Mouse (Mus musculus): ENCODE measurements around the gene Trim28. TPM values are rescaled to one million over a fixed set of nuclear protein-coding genes. Genes with fewer than 3 reads are reported as not detected.
"Not testable (repeated sequence)": the region's sequence is repeated elsewhere in the genome, so short reads cannot be mapped to it uniquely, and the experiment has no call there.

Trim28 gene
- total RNA-seq, 2 experiments from 2014 or later: 218 to 223 TPM

GRCm38 (mm10) chr7:13046084-13046483 is 47.2 kb downstream of the Trim28 start:
- peak; percentile 57 to 72 for DNase-seq (ENCODE audit: low spot score in 2 of 2)
- intact Hi-C loops (cut with DNase I): loop anchor here (2.0 to 10.0 kb wide), 2 partner anchors 37 to 131 kb away; no protein-coding TSS in a partner anchor

GRCm38 (mm10) chr7:13053001-13053400 is 54.1 kb downstream of the Trim28 start:
- intact Hi-C loops (cut with DNase I): loop anchor here (5.0 kb wide), 1 partner anchor 229 kb away; no protein-coding TSS in a partner anchor
- no peak for DNase-seq (ENCODE audit: low spot score in 2 of 2)

- intact Hi-C loops (cut with DNase I): loop anchor here (5.0 kb wide), 1 partner anchor 229 kb away; no protein-coding TSS in a partner anchor
- DNase-seq (ENCODE audit: low spot score in 2 of 2): no peak
These were observed 54.6 kb downstream of the Trim28 start for GRCm38 (mm10) chr7:13053501-13053900.

- intact Hi-C loops (cut with DNase I): loop anchor here (5.0 kb wide), 1 partner anchor 228 kb away; no protein-coding TSS in a partner anchor
- DNase-seq (ENCODE audit: low spot score in 2 of 2): peak in 1 of 2 experiments; percentile 64
These were observed 55.0 kb downstream of the Trim28 start for GRCm38 (mm10) chr7:13053961-13054286.

- intact Hi-C loops (cut with DNase I): loop anchor here (5.0 kb wide), 1 partner anchor 228 kb away; no protein-coding TSS in a partner anchor
- DNase-seq (ENCODE audit: low spot score in 2 of 2): peak; percentile 98 to 99
These were observed 55.5 kb downstream of the Trim28 start, which contains the start of gene Mzf1 for GRCm38 (mm10) chr7:13054287-13055010. Gene Mzf1, minus strand, starts transcription at chr7:13054764.

GRCm38 (mm10) chr7:13056913-13057700 is 58.2 kb downstream of the Trim28 start:
- DNase-seq (ENCODE audit: low spot score in 2 of 2): no peak
- intact Hi-C loops (cut with DNase I): no loop called here

GRCm38 (mm10) chr7:13059536-13059935 is 60.6 kb downstream of the Trim28 start:
- intact Hi-C loops (cut with DNase I): no loop called here
- no peak for DNase-seq (ENCODE audit: low spot score in 2 of 2)

GRCm38 (mm10) chr7:13063399-13063798 is 64.5 kb downstream of the Trim28 start:
- intact Hi-C loops (cut with DNase I); DNase-seq (ENCODE audit: low spot score in 2 of 2): not testable (repeated sequence)

- intact Hi-C loops (cut with DNase I): loop anchor here (10.0 kb wide), 1 partner anchor 443 kb away; no protein-coding TSS in a partner anchor
- DNase-seq (ENCODE audit: low spot score in 2 of 2): no peak
These were observed 73.4 kb downstream of the Trim28 start for GRCm38 (mm10) chr7:13072293-13072692.

Other genes with a start within 250 kb of the Trim28 start
- gene Zscan18, start 195.5 kb upstream of the Trim28 start, total RNA-seq (2021): 10 to 100 TPM; 14.7 to 17.6 TPM
- 10 to 100 TPM; 19.4 to 20.1 TPM for gene Zfp329, start 180.3 kb upstream of the Trim28 start, total RNA-seq (2021)
- gene Zfp110, start 164.4 kb upstream of the Trim28 start, total RNA-seq (2021): 10 to 100 TPM; 10.5 to 11.1 TPM
- 1 to 10 TPM; 7.1 to 7.4 TPM for gene Zfp128, start 117.9 kb upstream of the Trim28 start, total RNA-seq (2021)
- 10 to 100 TPM; 12.2 to 13.4 TPM for gene Zscan22, start 101.3 kb upstream of the Trim28 start, total RNA-seq (2021)
- 100 to 1,000 TPM; 363 to 401 TPM for gene Rps5, start 76.8 kb upstream of the Trim28 start, total RNA-seq (2021)
- gene Rnf225, start 71.7 kb upstream of the Trim28 start, total RNA-seq (2021): 1 to 10 TPM; 1.1 to 1.4 TPM
- 10 to 100 TPM; 13.4 to 13.6 TPM for gene Zfp324, start 33.3 kb upstream of the Trim28 start, total RNA-seq (2021)
- gene Zfp446, start 21.3 kb upstream of the Trim28 start, total RNA-seq (2021): 1 to 10 TPM; 7.1 to 8.5 TPM
- not detected for gene Slc27a5, start 922 bp upstream of the Trim28 start, total RNA-seq (2021)
- gene Zbtb45, start 10.9 kb downstream of the Trim28 start, total RNA-seq (2021): 10 to 100 TPM; 33.3 to 35.6 TPM
- gene Chmp2a, start 35.7 kb downstream of the Trim28 start, total RNA-seq (2021): 100 to 1,000 TPM; 123 to 135 TPM
- 100 to 1,000 TPM; 207 to 218 TPM for gene Ube2m, start 39.2 kb downstream of the Trim28 start, total RNA-seq (2021)
- 10 to 100 TPM; 15.5 to 16.7 TPM for gene Mzf1, start 55.6 kb downstream of the Trim28 start, total RNA-seq (2021)
- gene Vmn1r85, start 96.1 kb downstream of the Trim28 start, total RNA-seq (2021): not detected
- gene Vmn1r86, start 120.8 kb downstream of the Trim28 start, total RNA-seq (2021): not detected
- not detected for gene Vmn1r87, start 141.0 kb downstream of the Trim28 start, total RNA-seq (2021)
- under 1 TPM; 0.13 TPM for gene Vmn1r88, start 160.5 kb downstream of the Trim28 start, total RNA-seq (2021)
- not detected for gene Vmn1r89, start 213.9 kb downstream of the Trim28 start, total RNA-seq (2021)

Measured in left cerebral cortex, postnatal 14 days (tissue).